Mouse (Mus musculus): Measurements from ENCODE around the gene Polr2a. TPM values are rescaled to one million over a fixed set of nuclear protein-coding genes. Genes with fewer than 3 reads are reported as not detected.

Polr2a gene
- total RNA-seq, 2 experiments from 2014 or later = 33.0 to 33.9 TPM

Other genes with a start within 250 kb of the Polr2a start
- gene Dnah2, start 209.5 kb downstream of the Polr2a start, total RNA-seq (2021) = under 1 TPM; 0.14 to 0.83 TPM
- gene Efnb3, start 198.4 kb downstream of the Polr2a start, total RNA-seq (2021) = under 1 TPM; 0.37 to 0.74 TPM
- 1 to 10 TPM; 3.2 to 3.3 TPM for gene Wrap53, start 178.4 kb downstream of the Polr2a start, total RNA-seq (2021)
- gene Trp53, start 178.3 kb downstream of the Polr2a start, total RNA-seq (2021) = 10 to 100 TPM; 12.9 to 15.3 TPM
- gene Atp1b2, start 152.7 kb downstream of the Polr2a start, total RNA-seq (2021) = 100 to 1,000 TPM; 347 to 393 TPM
- not detected for gene Shbg, start 140.7 kb downstream of the Polr2a start, total RNA-seq (2021)
- gene Sat2, start 136.6 kb downstream of the Polr2a start, total RNA-seq (2021) = 1 to 10 TPM; 2.5 to 2.6 TPM
- gene Fxr2, start 125.6 kb downstream of the Polr2a start, total RNA-seq (2021) = 100 to 1,000 TPM; 101 to 106 TPM
- not detected for gene Sox15, start 103.3 kb downstream of the Polr2a start, total RNA-seq (2021)
- 1 to 10 TPM; 7.5 to 9.5 TPM for gene Mpdu1, start 96.0 kb downstream of the Polr2a start, total RNA-seq (2021)
- 1 to 10 TPM; 1.2 to 4.0 TPM for gene Cd68, start 92.5 kb downstream of the Polr2a start, total RNA-seq (2021)
- gene Eif4a1, start 86.2 kb downstream of the Polr2a start, total RNA-seq (2021) = 10 to 100 TPM; 69.6 to 97.7 TPM
- 10 to 100 TPM; 21.9 to 25.4 TPM for gene Senp3, start 76.6 kb downstream of the Polr2a start, total RNA-seq (2021)
- gene Tnfsf13, start 72.9 kb downstream of the Polr2a start, total RNA-seq (2021) = under 1 TPM; 0.62 to 0.64 TPM
- 10 to 100 TPM in 1 of 2 experiments, 1 to 10 TPM in 1; 7.4 to 10.4 TPM for gene Tnfsf12, start 62.8 kb downstream of the Polr2a start, total RNA-seq (2021)
- gene Tnfsfm13, start 62.5 kb downstream of the Polr2a start, total RNA-seq (2021) = 1 to 10 TPM; 1.1 to 1.3 TPM
- not detected for gene Slc35g3, start 3.3 kb upstream of the Polr2a start, total RNA-seq (2021)
- 10 to 100 TPM; 37.1 to 37.5 TPM for gene Zbtb4, start 7.3 kb upstream of the Polr2a start, total RNA-seq (2021)
- gene Chrnb1, start 37.3 kb upstream of the Polr2a start, total RNA-seq (2021) = 10 to 100 TPM; 30.6 to 31.2 TPM
- 1 to 10 TPM; 3.5 to 4.0 TPM for gene Fgf11, start 43.2 kb upstream of the Polr2a start, total RNA-seq (2021)
- gene Tmem102, start 47.0 kb upstream of the Polr2a start, total RNA-seq (2021) = under 1 TPM; 0.14 to 0.18 TPM
- gene Gm39566, start 56.7 kb upstream of the Polr2a start, total RNA-seq (2021) = not detected
- not detected for gene Spem2, start 59.8 kb upstream of the Polr2a start, total RNA-seq (2021)
- gene Spem1, start 63.5 kb upstream of the Polr2a start, total RNA-seq (2021) = not detected
- gene Nlgn2, start 79.1 kb upstream of the Polr2a start, total RNA-seq (2021) = 1 to 10 TPM; 1.9 to 2.9 TPM
- 100 to 1,000 TPM; 141 to 164 TPM for gene Tmem256, start 79.9 kb upstream of the Polr2a start, total RNA-seq (2021)
- 10 to 100 TPM; 10.1 to 12.7 TPM for gene Plscr3, start 87.7 kb upstream of the Polr2a start, total RNA-seq (2021)
- under 1 TPM in 1 of 2 experiments, not detected in 1; 0.07 TPM for gene Tnk1, start 100.1 kb upstream of the Polr2a start, total RNA-seq (2021)
- not detected for gene Tmem95, start 119.4 kb upstream of the Polr2a start, total RNA-seq (2021)
- gene Kctd11, start 122.8 kb upstream of the Polr2a start, total RNA-seq (2021) = 1 to 10 TPM; 1.3 to 1.5 TPM
- gene Acap1, start 136.9 kb upstream of the Polr2a start, total RNA-seq (2021) = under 1 TPM; 0.21 to 0.30 TPM
- gene 2810408A11Rik, start 142.3 kb upstream of the Polr2a start, total RNA-seq (2021) = under 1 TPM; 0.24 to 0.25 TPM
- gene Neurl4, start 142.4 kb upstream of the Polr2a start, total RNA-seq (2021) = 10 to 100 TPM; 25.9 to 27.4 TPM
- gene Gps2, start 155.3 kb upstream of the Polr2a start, total RNA-seq (2021) = 10 to 100 TPM; 50.8 to 55.8 TPM
- 100 to 1,000 TPM; 408 to 425 TPM for gene Eif5a, start 163.3 kb upstream of the Polr2a start, total RNA-seq (2021)
- 10 to 100 TPM in 1 of 2 experiments, 1 to 10 TPM in 1; 9.3 to 11.4 TPM for gene Ybx2, start 177.2 kb upstream of the Polr2a start, total RNA-seq (2021)
- 100 to 1,000 TPM; 424 to 439 TPM for gene Slc2a4, start 189.6 kb upstream of the Polr2a start, total RNA-seq (2021)
- not detected for gene Cldn7, start 206.1 kb upstream of the Polr2a start, total RNA-seq (2021)
- gene Ctdnep1, start 222.5 kb upstream of the Polr2a start, total RNA-seq (2021) = 100 to 1,000 TPM; 222 to 237 TPM
- 10 to 100 TPM; 35.1 to 35.3 TPM for gene Elp5, start 223.9 kb upstream of the Polr2a start, total RNA-seq (2021)
- gene Gabarap, start 232.5 kb upstream of the Polr2a start, total RNA-seq (2021) = 100 to 1,000 TPM; 211 to 222 TPM
- 10 to 100 TPM; 18.0 to 19.2 TPM for gene Phf23, start 237.1 kb upstream of the Polr2a start, total RNA-seq (2021)
- 1 to 10 TPM; 3.5 to 4.3 TPM for gene Dvl2, start 242.0 kb upstream of the Polr2a start, total RNA-seq (2021)

All from gastrocnemius, adult 18-20 months (tissue).